18 mouse cellular contexts compared by ENCODE assay signal in the genomic region with DNA sequence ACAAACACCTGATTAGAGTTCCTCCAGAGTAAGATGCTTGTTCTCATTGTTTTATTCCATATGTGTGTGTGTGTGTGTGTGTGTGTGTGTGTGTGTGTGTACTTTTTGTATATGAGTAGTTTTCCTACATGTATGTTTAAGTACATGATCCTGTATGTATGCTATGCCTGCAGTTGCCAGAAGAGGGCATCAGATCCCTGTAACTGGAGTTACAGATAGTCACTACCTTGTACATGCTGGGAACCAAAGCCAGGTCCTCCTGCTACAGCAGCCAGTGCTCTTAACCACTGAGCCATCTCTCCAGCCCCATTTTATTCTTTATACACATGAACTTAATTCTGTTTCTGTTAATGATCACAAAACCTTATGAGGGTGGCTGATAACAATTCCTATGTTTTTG.
DNase-seq lines count a peak whose midpoint lies in the region; ATAC-seq and TF ChIP-seq lines count a peak whose summit lies in the region.
"Had no signal": no experiment of that assay in that cellular context is flagged by ENCODE, and none has a peak within 500 bp of the region (broad histone marks: within the 10 kb centered on the region; RNA-seq: fewer than 3 reads in every experiment).

No protein-coding gene starts in this region.

- no peak for DNase-seq in heart, postnatal 0 days (ENCODE audit: low spot score)
- DNase-seq in lung, embryonic 14.5 days, result peak; percentile 26
- no peak for DNase-seq in lung, postnatal 4 days
- DNase-seq in stomach, postnatal 0 days (ENCODE audit: low spot score), result no peak
- DNase-seq in c-Kit-positive CD71-positive TER-119-positive erythroid progenitor cells, embryonic 14.5 days (ENCODE audit: low spot score), result no peak
- DNase-seq in left cerebral cortex, postnatal 14 days (ENCODE audit: low spot score in 2 of 2), result no peak
- DNase-seq: cerebellum, adult 11 months; liver, embryonic 13.5 days had no signal

- H3K27ac ChIP-seq in heart, postnatal 0 days (ENCODE audit: low read depth), result no peak overlapping the region
- H3K27ac ChIP-seq in heart, embryonic 12.5 days (ENCODE audit: poor library complexity, severe bottlenecking), result no peak overlapping the region
- H3K27ac ChIP-seq in lung, embryonic 14.5 days (ENCODE audit: low read depth), result no peak overlapping the region
- no peak overlapping the region for H3K27ac ChIP-seq in stomach, postnatal 0 days (replicated peaks)
- H3K27ac ChIP-seq: embryonic facial prominence, embryonic 15.5 days; forebrain, embryonic 15.5 days; hindbrain, embryonic 10.5 days; intestine, embryonic 15.5 days; liver, embryonic 13.5 days had no signal

- no peaks in the 10 kb centered on the region for H3K27me3 ChIP-seq in heart, postnatal 0 days (ENCODE audit: control insufficient read depth, insufficient read depth, low read length)
- no peaks in the 10 kb centered on the region for H3K27me3 ChIP-seq in heart, embryonic 12.5 days (replicated peaks)
- no peaks in the 10 kb centered on the region for H3K27me3 ChIP-seq in lung, embryonic 14.5 days (ENCODE audit: insufficient read depth, low read length)
- no peaks in the 10 kb centered on the region for H3K27me3 ChIP-seq in E14TG2a.4 (ENCODE audit: insufficient read depth, low read length)
- no peaks in the 10 kb centered on the region for H3K27me3 ChIP-seq in stomach, postnatal 0 days (ENCODE audit: control insufficient read depth, insufficient read depth, low read length)
- H3K27me3 ChIP-seq: embryonic facial prominence, embryonic 15.5 days; intestine, embryonic 15.5 days; liver, embryonic 13.5 days; megakaryocyte, embryonic 14.5 days had no signal

- TF ChIP-seq CTCF in heart, postnatal 0 days (IDR thresholded peaks at IDR 0.05; ENCODE audit: low read depth), result 0 out of 2 replicates have a peak, but pooled peaks have one; percentile 16
- peak; percentile 31 for TF ChIP-seq CTCF in lung, embryonic 14.5 days (IDR thresholded peaks at IDR 0.05; ENCODE audit: low read depth)
- peak; percentile 25 for TF ChIP-seq CTCF in E14TG2a.4 (conservative IDR thresholded peaks at IDR 0.05; ENCODE audit: low read length)
- peak; percentile 41; the same call in 1 of the 2 replicates for TF ChIP-seq CTCF in stomach, postnatal 0 days (IDR thresholded peaks at IDR 0.05; ENCODE audit: low read depth)

- no peak for ATAC-seq in heart, postnatal 0 days (ENCODE audit: insufficient read depth, low read depth)
- ATAC-seq in heart, embryonic 12.5 days (ENCODE audit: insufficient number of reproducible peaks, low FRiP score), result no peak
- no peak for ATAC-seq in lung, embryonic 14.5 days (ENCODE audit: insufficient read depth)
- ATAC-seq in stomach, postnatal 0 days (ENCODE audit: low FRiP score, low TSS enrichment), result no peak
- ATAC-seq: activated CD4-positive, CD25-positive, alpha-beta regulatory T cell, adult 4 months; forebrain, embryonic 15.5 days; intestine, embryonic 15.5 days had no signal

- no peak overlapping the region for H3K4me3 ChIP-seq in heart, postnatal 0 days (ENCODE audit: low read depth, low read length)
- H3K4me3 ChIP-seq in heart, embryonic 12.5 days, result no peak overlapping the region
- H3K4me3 ChIP-seq in lung, embryonic 14.5 days (ENCODE audit: low read depth, low read length), result no peak overlapping the region
- no peak overlapping the region for H3K4me3 ChIP-seq in E14TG2a.4 (replicated peaks; ENCODE audit: low read length)
- no peak overlapping the region for H3K4me3 ChIP-seq in stomach, postnatal 0 days (ENCODE audit: low read depth, low read length)
- H3K4me3 ChIP-seq: embryonic facial prominence, embryonic 15.5 days; forebrain, embryonic 15.5 days; hindbrain, embryonic 10.5 days; intestine, embryonic 15.5 days; liver, embryonic 13.5 days; megakaryocyte, embryonic 14.5 days; myocyte had no signal

- no peaks in the 10 kb centered on the region for H3K4me1 ChIP-seq in heart, postnatal 0 days (ENCODE audit: control insufficient read depth, insufficient read depth)
- no peaks in the 10 kb centered on the region for H3K4me1 ChIP-seq in heart, embryonic 12.5 days (replicated peaks)
- H3K4me1 ChIP-seq in lung, embryonic 14.5 days (ENCODE audit: insufficient read depth), result no peaks in the 10 kb centered on the region
- 0 out of 2 replicates have a peak, but pooled peaks cover 4% of the 10 kb centered on the region for H3K4me1 ChIP-seq in E14TG2a.4 (replicated peaks; ENCODE audit: low read depth, low read length)
- H3K4me1 ChIP-seq in stomach, postnatal 0 days (replicated peaks; ENCODE audit: control insufficient read depth, insufficient read depth), result no peaks in the 10 kb centered on the region
- H3K4me1 ChIP-seq: embryonic facial prominence, embryonic 15.5 days; forebrain, embryonic 15.5 days; hindbrain, embryonic 10.5 days; intestine, embryonic 15.5 days; liver, embryonic 13.5 days; megakaryocyte, embryonic 14.5 days had no signal

- intact Hi-C loops in left cerebral cortex, postnatal 14 days (cut with DNase I), result no loop called here

- no peaks in the 10 kb centered on the region for H3K9me3 ChIP-seq in heart, postnatal 0 days (replicated peaks; ENCODE audit: control insufficient read depth, low read length)
- H3K9me3 ChIP-seq in heart, embryonic 12.5 days (replicated peaks), result no peaks in the 10 kb centered on the region
- no peaks in the 10 kb centered on the region for H3K9me3 ChIP-seq in lung, embryonic 14.5 days (ENCODE audit: low read depth, low read length)
- H3K9me3 ChIP-seq in E14TG2a.4 (ENCODE audit: low read length), result no peaks in the 10 kb centered on the region
- H3K9me3 ChIP-seq in stomach, postnatal 0 days (ENCODE audit: control insufficient read depth, low read length), result no peaks in the 10 kb centered on the region
- H3K9me3 ChIP-seq: embryonic facial prominence, embryonic 15.5 days; forebrain, embryonic 15.5 days; hindbrain, embryonic 10.5 days; intestine, embryonic 15.5 days; liver, embryonic 13.5 days; megakaryocyte, embryonic 14.5 days had no signal

- no peak overlapping the region for H3K9ac ChIP-seq in heart, postnatal 0 days (replicated peaks; ENCODE audit: low read depth, low read length)
- H3K9ac ChIP-seq in heart, embryonic 12.5 days, result no peak overlapping the region
- no peak overlapping the region for H3K9ac ChIP-seq in lung, embryonic 14.5 days
- H3K9ac ChIP-seq in stomach, postnatal 0 days (ENCODE audit: low read length), result no peak overlapping the region
- H3K9ac ChIP-seq: embryonic facial prominence, embryonic 15.5 days; forebrain, embryonic 15.5 days; intestine, embryonic 15.5 days; liver, embryonic 13.5 days had no signal

- no peak overlapping the region for H3K4me2 ChIP-seq in heart, postnatal 0 days (ENCODE audit: low read depth, low read length)
- H3K4me2 ChIP-seq in heart, embryonic 12.5 days, result no peak overlapping the region
- H3K4me2 ChIP-seq in lung, embryonic 14.5 days, result no peak overlapping the region
- no peak overlapping the region for H3K4me2 ChIP-seq in stomach, postnatal 0 days (replicated peaks; ENCODE audit: low read depth)
- H3K4me2 ChIP-seq: embryonic facial prominence, embryonic 15.5 days; forebrain, embryonic 15.5 days; heart, embryonic 11.5 days; intestine, embryonic 15.5 days; liver, embryonic 13.5 days had no signal

- TF ChIP-seq EP300 in heart, postnatal 0 days (IDR thresholded peaks at IDR 0.05; ENCODE audit: low read depth), result no peak
- TF ChIP-seq EP300 in stomach, postnatal 0 days (optimal IDR thresholded peaks at IDR 0.05), result no peak

- H3K36me3 ChIP-seq in heart, postnatal 0 days (replicated peaks; ENCODE audit: control insufficient read depth, insufficient read depth, low read length), result no peaks in the 10 kb centered on the region
- H3K36me3 ChIP-seq in heart, embryonic 12.5 days, result no peaks in the 10 kb centered on the region
- H3K36me3 ChIP-seq in lung, embryonic 14.5 days (ENCODE audit: insufficient read depth), result no peaks in the 10 kb centered on the region
- no peaks in the 10 kb centered on the region for H3K36me3 ChIP-seq in E14TG2a.4 (ENCODE audit: insufficient read depth, low read length)
- no peaks in the 10 kb centered on the region for H3K36me3 ChIP-seq in stomach, postnatal 0 days (ENCODE audit: control insufficient read depth, insufficient read depth, low read length)
- H3K36me3 ChIP-seq: embryonic facial prominence, embryonic 15.5 days; forebrain, embryonic 15.5 days; hindbrain, embryonic 10.5 days; intestine, embryonic 15.5 days; liver, embryonic 13.5 days had no signal
